Mouse (Mus musculus): ENCODE measurements at regions not wholly inside any gene's neighbourhood (a gene's known extent, or its start where the extent isn't known, plus 50 kb on each side); places are given as distances from the start of the nearest gene placed in this dataset.

GRCm38 (mm10) chr13:97420773-97421172, 179.9 kb downstream of the Enc1 start:
- TF ChIP-seq CTCF (IDR thresholded peaks at IDR 0.05; ENCODE audit: extremely low read depth, insufficient read depth, insufficient read length, insufficient replicate concordance): no peak
- no peak for TF ChIP-seq POLR2A (IDR thresholded peaks at IDR 0.05; ENCODE audit: low read depth, low read length)
